Mouse (Mus musculus) embryonic facial prominence, embryonic 12.5 days (tissue): ENCODE measurements at regions not wholly inside any gene's neighbourhood (a gene's known extent, or its start where the extent isn't known, plus 50 kb on each side); places are given as distances from the start of the nearest gene placed in this dataset.

ENCODE experiments used
- ATAC-seq: fragments of 200-750 bp; cut with Nextera tagmentation; 2 replicates; pipeline ENCODE4 v1.8.0; 2017; ENCODE audit not compliant: insufficient number of reproducible peaks, insufficient read depth, low FRiP score, low TSS enrichment
- H3K27ac ChIP-seq: fragments of 300-500 bp; sonication (generic); 2 replicates; pipeline ENCODE4 v1.5.1; 2016; ENCODE audit warnings: mild to moderate bottlenecking
- H3K27me3 ChIP-seq: fragments of 300-500 bp; sonication (generic); 2 replicates; pipeline ENCODE4 v1.6.1; 2016; ENCODE audit warnings: mild to moderate bottlenecking, moderate library complexity
- H3K36me3 ChIP-seq: fragments of 300-500 bp; sonication (generic); 2 replicates; pipeline ENCODE4 v1.6.1; 2016; ENCODE audit warnings: mild to moderate bottlenecking
- H3K4me1 ChIP-seq: fragments of 300-500 bp; sonication (generic); 2 replicates; pipeline ENCODE4 v1.6.1; 2016
- H3K4me2 ChIP-seq: fragments of 300-500 bp; sonication (generic); replicated peaks from 2 replicates; pipeline ENCODE4 v1.6.1; 2016; ENCODE audit warnings: mild to moderate bottlenecking, moderate library complexity
- H3K4me3 ChIP-seq: fragments of 300-500 bp; sonication (generic); 2 replicates; pipeline ENCODE4 v1.5.1; 2016; ENCODE audit warnings: mild to moderate bottlenecking
- H3K9ac ChIP-seq: fragments of 300-500 bp; sonication (generic); 2 replicates; pipeline ENCODE4 v1.6.1; 2016; ENCODE audit warnings: mild to moderate bottlenecking, moderate library complexity
- H3K9me3 ChIP-seq: fragments of 300-500 bp; sonication (generic); 2 replicates; pipeline ENCODE4 v1.6.1; 2016; ENCODE audit warnings: mild to moderate bottlenecking, moderate library complexity
- WGBS: fragments of 180-500 bp; shearing (Covaris S2); methylation state at CpG from one replicate; pipeline ENCODE4 v1.1.7; 2016; 5-methylcytosine and 5-hydroxymethylcytosine counted together

DNA sequence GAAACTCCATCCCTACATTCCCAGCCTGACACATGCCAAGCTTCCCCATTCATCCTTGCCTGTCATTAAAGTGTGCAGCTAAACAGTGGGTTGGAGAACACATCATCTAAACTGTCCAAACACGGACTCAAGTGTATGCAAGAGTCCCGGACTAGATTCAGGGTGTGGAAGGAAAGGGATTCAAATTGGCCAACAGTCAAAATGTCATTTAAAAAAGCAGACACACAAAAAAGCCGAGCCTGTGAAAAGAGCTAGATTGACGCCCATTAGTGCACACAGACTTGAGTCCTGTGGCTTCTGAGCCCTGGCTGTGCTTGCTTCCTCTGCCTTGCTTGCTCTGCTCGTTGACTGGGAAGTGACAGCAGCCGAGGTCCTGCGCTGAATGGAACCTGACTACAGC lies 181.5 kb downstream of the Kit start:
- Histone ChIP-seq H3K27me3 (no peaks in the 10 kb centered on the region), H3K36me3 (no peaks in the 10 kb centered on the region), H3K4me2 (no peak overlapping the region), H3K9me3 (no peaks in the 10 kb centered on the region), H3K27ac (no peak overlapping the region), H3K4me1 (no peaks in the 10 kb centered on the region), H3K9ac (no peak overlapping the region), H3K4me3 (no peak overlapping the region)
- WGBS = 78% methylated on average over 7 of the region's 7 CpGs
- ATAC-seq = no peak

- 66% methylated on average over 7 of the region's 7 CpGs for WGBS
- no peaks in the 10 kb centered on the region for H3K36me3 ChIP-seq
- no peak overlapping the region for H3K4me3 ChIP-seq
- H3K27ac ChIP-seq = no peak overlapping the region
- no peak overlapping the region for H3K4me2 ChIP-seq
- no peaks in the 10 kb centered on the region for H3K27me3 ChIP-seq
- no peaks in the 10 kb centered on the region for H3K4me1 ChIP-seq
- H3K9ac ChIP-seq = no peak overlapping the region
- no peaks in the 10 kb centered on the region for H3K9me3 ChIP-seq
- ATAC-seq = no peak
These were observed 179.6 kb downstream of the Kit start for GRCm38 (mm10) chr5:75754356-75754755.

GRCm38 (mm10) chr5:75745311-75745710 lies 170.6 kb downstream of the Kit start:
- 65% methylated on average over 9 of the region's 9 CpGs for WGBS
- Histone ChIP-seq H3K9me3 (no peaks in the 10 kb centered on the region), H3K36me3 (no peaks in the 10 kb centered on the region), H3K4me2 (no peak overlapping the region), H3K4me3 (no peak overlapping the region), H3K27ac (no peak overlapping the region), H3K27me3 (no peaks in the 10 kb centered on the region), H3K9ac (no peak overlapping the region), H3K4me1 (peaks cover 3% of the 10 kb centered on the region; the same call in 1 of the 2 replicates)
- no peak for ATAC-seq

GRCm38 (mm10) chr5:75744475-75745045 lies 169.8 kb downstream of the Kit start:
- no peaks in the 10 kb centered on the region for H3K36me3 ChIP-seq
- no peak overlapping the region for H3K4me3 ChIP-seq
- H3K4me1 ChIP-seq = peaks cover 3% of the 10 kb centered on the region
- H3K27ac ChIP-seq = no peak overlapping the region
- WGBS = 42% methylated on average over 6 of the region's 6 CpGs
- ATAC-seq = no peak
- no peaks in the 10 kb centered on the region for H3K27me3 ChIP-seq
- H3K9me3 ChIP-seq = no peaks in the 10 kb centered on the region
- H3K9ac ChIP-seq = no peak overlapping the region
- H3K4me2 ChIP-seq = no peak overlapping the region

- Histone ChIP-seq H3K27ac (no peak overlapping the region), H3K9me3 (peaks cover 3% of the 10 kb centered on the region; the same call in 1 of the 2 replicates), H3K9ac (no peak overlapping the region), H3K36me3 (no peaks in the 10 kb centered on the region), H3K4me1 (no peaks in the 10 kb centered on the region; the same call in 1 of the 2 replicates), H3K4me3 (no peak overlapping the region), H3K27me3 (no peaks in the 10 kb centered on the region), H3K4me2 (no peak overlapping the region)
- no peak for ATAC-seq
- 60% methylated on average over 8 of the region's 8 CpGs for WGBS
These were observed 164.6 kb downstream of the Kit start for GRCm38 (mm10) chr5:75739336-75739735.

- H3K27me3 ChIP-seq = no peaks in the 10 kb centered on the region
- H3K27ac ChIP-seq = no peak overlapping the region
- no peak overlapping the region for H3K4me2 ChIP-seq
- H3K9me3 ChIP-seq = peaks cover 3% of the 10 kb centered on the region; the same call in 1 of the 2 replicates
- no peaks in the 10 kb centered on the region for H3K36me3 ChIP-seq
- ATAC-seq = no peak
- WGBS = 81% methylated on average over 2 of the region's 2 CpGs
- H3K4me1 ChIP-seq = no peaks in the 10 kb centered on the region; the same call in 1 of the 2 replicates
- H3K4me3 ChIP-seq = no peak overlapping the region
- H3K9ac ChIP-seq = no peak overlapping the region
These were observed 163.7 kb downstream of the Kit start for GRCm38 (mm10) chr5:75738445-75738844.

- no peak overlapping the region for H3K4me3 ChIP-seq
- H3K9me3 ChIP-seq = peaks cover 3% of the 10 kb centered on the region; the same call in 1 of the 2 replicates
- no peak overlapping the region for H3K9ac ChIP-seq
- H3K27ac ChIP-seq = no peak overlapping the region
- no peaks in the 10 kb centered on the region for H3K27me3 ChIP-seq
- no peak overlapping the region for H3K4me2 ChIP-seq
- H3K36me3 ChIP-seq = no peaks in the 10 kb centered on the region
- ATAC-seq = no peak
- 86% methylated on average over 7 of the region's 7 CpGs for WGBS
- no peaks in the 10 kb centered on the region; the same call in 1 of the 2 replicates for H3K4me1 ChIP-seq
These were observed 163.0 kb downstream of the Kit start for GRCm38 (mm10) chr5:75737752-75738151.

DNA sequence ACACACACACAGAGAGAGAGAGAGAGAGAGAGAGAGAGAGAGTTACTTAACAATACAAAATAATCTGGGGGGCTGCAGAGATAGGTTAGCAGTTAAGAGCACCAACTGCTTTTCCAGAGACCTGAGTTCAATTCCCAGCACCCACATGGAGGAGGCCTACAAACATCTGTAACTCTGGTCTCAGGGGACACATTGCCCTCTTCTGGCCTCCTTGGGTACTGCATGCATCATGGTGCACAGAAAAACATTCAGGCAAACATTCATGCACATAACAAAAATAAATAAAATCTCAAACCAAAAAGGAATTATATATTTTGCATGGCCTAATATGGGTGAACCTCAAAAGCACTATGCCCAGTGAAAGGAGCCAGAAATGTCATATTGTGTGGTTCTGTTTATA lies 161.6 kb downstream of the Kit start:
- Histone ChIP-seq H3K27me3 (no peaks in the 10 kb centered on the region), H3K4me1 (no peaks in the 10 kb centered on the region; the same call in 1 of the 2 replicates), H3K27ac (no peak overlapping the region), H3K9ac (no peak overlapping the region), H3K4me3 (no peak overlapping the region), H3K9me3 (peaks cover 3% of the 10 kb centered on the region; the same call in 1 of the 2 replicates), H3K4me2 (no peak overlapping the region), H3K36me3 (no peaks in the 10 kb centered on the region)
- ATAC-seq = no peak

DNA sequence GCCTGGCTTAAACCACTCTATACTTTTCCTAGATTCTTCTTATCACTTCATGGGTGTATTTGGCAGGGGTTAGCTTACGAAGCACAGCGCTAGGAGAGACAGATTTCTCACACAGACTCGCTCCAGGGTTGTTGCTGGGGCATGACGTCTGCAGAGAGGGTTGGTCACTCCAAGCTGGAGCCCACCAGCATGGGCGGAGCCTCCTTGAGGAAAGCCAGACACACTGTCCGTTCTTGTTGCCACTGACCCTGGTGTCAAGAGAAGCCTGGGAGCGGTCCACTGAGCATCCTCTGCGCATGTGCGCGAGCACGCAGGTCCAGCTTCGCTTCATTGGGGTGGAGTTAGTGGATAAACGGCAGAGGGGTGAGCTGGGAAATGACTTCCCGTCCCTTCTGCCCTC lies 159.8 kb downstream of the Kit start:
- WGBS = 89% methylated on average over 14 of the region's 14 CpGs

DNA sequence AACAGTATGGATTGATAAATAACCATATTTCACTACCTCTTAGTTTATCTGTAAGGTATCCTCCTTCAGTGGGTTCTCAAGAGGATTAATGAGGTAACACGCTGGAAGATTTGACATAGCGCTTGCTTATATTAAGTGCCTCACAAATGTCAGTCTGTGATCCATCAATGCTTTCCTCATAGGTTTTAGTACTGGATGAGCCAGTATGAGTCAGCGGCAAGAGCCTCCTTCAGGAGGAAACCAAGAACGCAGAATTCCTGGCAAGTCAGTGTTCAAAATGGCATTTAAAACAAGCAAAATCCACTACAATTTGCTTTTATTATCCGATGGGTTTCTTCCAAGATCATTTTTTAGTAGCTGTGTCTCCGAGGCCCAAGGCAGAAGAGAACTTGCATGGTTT lies 159.3 kb downstream of the Kit start:
- Histone ChIP-seq H3K4me1 (no peaks in the 10 kb centered on the region), H3K9ac (no peak overlapping the region), H3K9me3 (peaks cover 3% of the 10 kb centered on the region; the same call in 1 of the 2 replicates), H3K36me3 (no peaks in the 10 kb centered on the region), H3K4me2 (no peak overlapping the region), H3K27ac (no peak overlapping the region), H3K27me3 (no peaks in the 10 kb centered on the region), H3K4me3 (no peak overlapping the region)
- no peak for ATAC-seq
- 96% methylated on average over 6 of the region's 6 CpGs for WGBS

More for the DNA sequence above, 159.8 kb downstream of the Kit start:
- H3K4me2 ChIP-seq = no peak overlapping the region
- ATAC-seq = no peak
- no peak overlapping the region for H3K9ac ChIP-seq
- H3K27me3 ChIP-seq = no peaks in the 10 kb centered on the region
- H3K36me3 ChIP-seq = no peaks in the 10 kb centered on the region
- no peaks in the 10 kb centered on the region; the same call in 1 of the 2 replicates for H3K4me1 ChIP-seq
- peaks cover 3% of the 10 kb centered on the region; the same call in 1 of the 2 replicates for H3K9me3 ChIP-seq
- no peak overlapping the region for H3K4me3 ChIP-seq
- no peak overlapping the region for H3K27ac ChIP-seq

DNA sequence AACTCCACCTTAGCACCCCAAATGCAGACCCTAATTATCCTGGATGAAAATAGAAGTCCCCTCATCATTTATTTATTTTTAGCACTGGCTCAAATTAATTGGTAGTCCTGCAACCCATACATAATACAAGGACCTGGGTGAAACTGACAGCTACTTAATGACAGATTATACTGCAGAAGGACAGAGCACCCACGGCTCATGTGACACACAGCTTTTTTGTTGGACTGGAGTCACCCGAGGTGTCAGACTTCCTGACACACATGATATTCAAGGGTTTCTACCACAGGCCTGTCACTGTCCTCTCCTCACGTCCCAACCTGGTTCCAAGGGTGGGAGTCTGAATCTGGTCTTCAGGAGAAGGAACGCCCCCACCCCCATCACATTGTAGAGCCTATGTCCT lies 156.5 kb downstream of the Kit start:
- H3K36me3 ChIP-seq = no peaks in the 10 kb centered on the region
- WGBS = 86% methylated on average over 4 of the region's 4 CpGs
- no peak overlapping the region for H3K4me3 ChIP-seq
- H3K4me2 ChIP-seq = no peak overlapping the region
- H3K9me3 ChIP-seq = peaks cover 2% of the 10 kb centered on the region; the same call in 1 of the 2 replicates
- no peak overlapping the region for H3K27ac ChIP-seq
- H3K4me1 ChIP-seq = no peaks in the 10 kb centered on the region
- H3K9ac ChIP-seq = no peak overlapping the region
- H3K27me3 ChIP-seq = no peaks in the 10 kb centered on the region
- no peak for ATAC-seq

DNA sequence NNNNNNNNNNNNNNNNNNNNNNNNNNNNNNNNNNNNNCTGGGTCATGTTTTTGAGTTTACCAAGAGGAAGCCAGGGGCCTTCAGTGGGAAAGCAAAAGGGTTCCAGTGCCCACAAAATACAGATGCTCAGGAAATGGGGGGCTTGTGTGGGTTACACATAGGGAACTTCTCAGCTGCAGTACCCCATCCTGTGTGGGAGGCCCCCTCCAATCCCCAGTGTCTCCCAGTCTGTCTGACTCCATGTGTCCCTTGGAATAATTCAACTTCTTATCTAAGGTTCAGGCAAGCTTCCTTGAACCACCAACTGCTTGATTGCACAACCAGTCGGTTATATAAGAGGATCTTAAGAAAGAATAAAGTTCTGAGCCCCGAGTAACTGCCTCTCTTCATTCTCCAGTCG lies 156.0 kb downstream of the Kit start:
- Histone ChIP-seq H3K4me3 (no peak overlapping the region), H3K27ac (no peak overlapping the region), H3K4me2 (no peak overlapping the region), H3K9ac (no peak overlapping the region), H3K27me3 (no peaks in the 10 kb centered on the region), H3K36me3 (no peaks in the 10 kb centered on the region), H3K9me3 (no peaks in the 10 kb centered on the region), H3K4me1 (no peaks in the 10 kb centered on the region)
- 80% methylated on average over 3 of the region's 3 CpGs for WGBS
- ATAC-seq = no peak
